Mouse (Mus musculus) brain, adult 2 months (tissue): Measurements from ENCODE around the gene Soga3.

Source experiments
- DNase-seq: peaks from one replicate; pipeline ENCODE4 v3.0.0; 2011; ENCODE audit warnings: low read depth, low spot score

The Soga3 gene

DNA sequence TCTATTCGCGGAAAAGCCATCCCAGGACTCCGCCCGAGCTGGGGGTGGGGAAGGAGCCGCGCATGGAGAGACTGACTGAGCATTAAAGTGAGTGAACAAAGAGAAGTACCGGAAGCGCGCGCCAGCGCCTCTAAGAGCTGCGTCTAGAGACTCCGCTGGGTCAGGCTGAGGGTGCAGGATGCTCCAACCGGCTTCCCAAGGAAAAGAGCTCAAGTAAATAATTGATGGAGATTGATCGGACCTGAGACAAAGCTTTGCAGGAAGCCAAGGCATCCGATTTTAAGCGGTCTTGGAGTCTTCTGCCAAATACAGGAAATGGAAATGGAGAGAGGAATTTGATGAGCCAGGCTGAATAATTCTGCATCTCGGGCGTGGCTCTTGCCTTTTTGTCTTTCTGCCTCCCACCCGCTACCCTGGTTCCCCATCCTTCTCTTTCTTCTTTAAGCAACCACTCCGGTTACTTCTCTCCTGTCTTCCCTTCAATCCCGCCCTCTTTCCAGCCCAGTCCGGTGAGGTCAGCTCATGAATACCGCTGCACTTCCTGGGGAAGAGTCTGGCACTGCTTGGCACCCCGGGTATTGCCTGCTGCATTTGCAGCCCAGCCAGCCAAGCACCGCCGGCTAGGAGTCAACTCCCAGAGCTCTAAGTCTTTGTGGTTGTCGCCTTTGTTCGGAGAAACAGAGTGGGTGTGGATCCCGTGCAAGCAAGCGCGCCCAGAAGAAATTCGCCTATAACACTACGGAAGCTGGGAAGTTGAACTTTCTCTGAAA is at the start of gene Soga3:
Gene Soga3, plus strand, starts transcription at position 274 of the 770 bp plus-strand sequence.
- peak; percentile 89 for DNase-seq

DNA sequence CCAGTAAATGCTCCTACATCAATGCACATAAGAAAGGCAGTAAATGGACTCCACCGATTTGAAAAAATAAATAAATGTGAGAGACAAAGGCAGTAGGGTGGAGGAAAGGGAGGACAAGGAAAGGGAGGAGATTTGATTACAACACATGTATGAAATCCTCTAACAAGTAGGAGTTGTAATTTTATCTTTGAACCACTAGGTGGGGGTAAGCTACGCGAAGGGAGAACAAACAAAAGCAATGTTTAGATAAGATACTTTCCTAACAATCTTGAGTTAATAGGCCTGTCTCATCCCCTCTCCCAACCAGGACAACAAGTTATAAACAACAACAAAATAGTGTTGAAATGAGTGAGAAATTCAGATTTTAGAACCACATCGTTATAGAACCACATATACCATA is 36.7 kb upstream of the Soga3 start:
- DNase-seq = peak; percentile 76

DNA sequence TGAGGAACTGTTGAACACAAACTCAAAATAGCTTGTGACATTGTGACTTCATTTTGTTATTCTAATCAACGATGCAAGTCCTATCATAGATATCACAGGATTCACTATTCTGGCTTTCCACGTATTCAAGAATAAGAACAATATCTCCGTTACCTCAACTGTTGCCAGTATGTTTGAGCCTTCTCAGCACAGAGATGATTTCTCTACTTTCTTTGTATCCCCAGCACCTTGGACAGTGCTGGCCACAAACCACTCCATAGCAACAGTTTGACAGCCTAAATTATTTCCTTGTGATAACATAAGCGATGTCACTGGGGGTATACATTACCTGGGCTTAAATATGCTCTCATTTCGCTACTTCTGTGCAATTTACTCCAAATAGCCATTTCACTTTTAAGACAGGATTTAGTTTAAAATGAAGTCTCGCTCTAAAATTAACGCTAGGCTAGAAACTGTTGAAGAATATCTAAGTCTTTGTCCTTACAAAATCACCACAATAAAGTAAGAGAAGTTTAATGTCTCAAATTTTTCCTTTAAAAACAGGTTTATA is 1.0 kb upstream of the Soga3 start:
- DNase-seq = no peak

DNA sequence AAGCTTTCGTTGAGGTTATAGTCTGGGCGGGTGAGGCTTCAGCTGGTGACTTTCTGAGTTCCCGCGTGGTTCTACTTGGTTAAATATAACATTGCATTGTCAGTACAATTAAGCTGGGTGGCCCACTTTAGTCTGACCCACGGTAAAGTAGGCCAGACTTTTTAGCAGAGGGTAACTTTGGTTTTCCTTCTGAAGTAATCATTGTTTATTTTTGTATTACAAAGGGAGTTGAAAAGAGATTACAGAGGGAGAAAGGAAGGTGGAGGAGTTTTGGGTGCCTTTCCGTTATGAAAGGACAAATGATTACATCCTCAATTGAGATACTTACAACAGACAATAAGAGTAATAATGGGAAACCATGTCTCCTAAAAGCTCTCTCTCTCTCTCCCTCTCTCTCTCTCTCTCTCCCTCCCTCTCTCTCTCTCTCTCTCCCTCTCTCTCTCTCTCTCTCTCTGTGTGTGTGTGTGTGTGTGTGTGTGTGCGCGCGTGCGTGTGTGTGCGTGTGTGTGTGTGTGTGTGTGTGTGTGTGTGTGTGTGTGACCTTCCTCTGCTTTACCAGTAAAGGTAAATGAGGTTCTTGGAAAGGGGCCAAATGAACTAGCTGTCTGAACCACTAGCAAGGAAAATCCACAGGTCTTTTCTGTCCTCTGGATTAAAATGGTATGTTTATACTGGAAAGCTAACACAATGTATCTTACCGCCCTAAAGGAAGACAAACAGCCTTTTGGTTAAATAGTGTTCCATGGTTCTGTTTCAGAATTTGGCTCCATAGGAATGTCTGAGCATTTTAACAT is 1.2 kb downstream of the Soga3 start:
- DNase-seq = no peak

DNA sequence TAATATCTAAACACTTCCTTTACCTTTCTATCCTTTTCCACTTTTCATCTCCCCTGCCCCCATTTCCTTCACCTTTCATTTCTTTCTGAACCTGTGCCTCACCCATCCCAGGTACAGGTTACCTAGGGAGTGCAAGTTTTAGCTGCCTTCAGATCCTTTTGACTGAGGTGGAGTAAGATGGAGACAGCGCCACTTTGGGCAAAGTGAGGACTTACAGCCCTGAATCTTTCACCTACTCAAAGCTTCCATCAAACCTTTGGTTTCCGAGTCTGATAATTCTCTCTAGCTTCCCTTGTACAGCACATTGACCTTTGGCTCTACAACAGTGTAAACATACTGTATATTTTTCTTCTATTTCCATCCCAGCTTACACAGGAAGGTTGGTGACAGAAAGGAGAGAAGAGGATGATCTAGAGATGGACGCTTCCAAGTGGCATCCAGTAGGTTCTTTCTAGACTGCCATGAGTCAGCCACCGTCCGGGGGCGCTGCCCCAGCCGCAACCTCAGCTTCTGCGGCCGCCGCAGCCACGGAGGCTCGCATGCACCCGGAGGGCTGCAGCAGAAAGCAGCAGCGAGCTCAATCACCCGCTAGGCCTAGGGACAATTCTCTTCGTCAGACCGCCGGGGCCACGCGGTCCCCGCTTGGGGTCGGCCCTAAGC is 2.7 kb downstream of the Soga3 start:
- peak; percentile 88 for DNase-seq

DNA sequence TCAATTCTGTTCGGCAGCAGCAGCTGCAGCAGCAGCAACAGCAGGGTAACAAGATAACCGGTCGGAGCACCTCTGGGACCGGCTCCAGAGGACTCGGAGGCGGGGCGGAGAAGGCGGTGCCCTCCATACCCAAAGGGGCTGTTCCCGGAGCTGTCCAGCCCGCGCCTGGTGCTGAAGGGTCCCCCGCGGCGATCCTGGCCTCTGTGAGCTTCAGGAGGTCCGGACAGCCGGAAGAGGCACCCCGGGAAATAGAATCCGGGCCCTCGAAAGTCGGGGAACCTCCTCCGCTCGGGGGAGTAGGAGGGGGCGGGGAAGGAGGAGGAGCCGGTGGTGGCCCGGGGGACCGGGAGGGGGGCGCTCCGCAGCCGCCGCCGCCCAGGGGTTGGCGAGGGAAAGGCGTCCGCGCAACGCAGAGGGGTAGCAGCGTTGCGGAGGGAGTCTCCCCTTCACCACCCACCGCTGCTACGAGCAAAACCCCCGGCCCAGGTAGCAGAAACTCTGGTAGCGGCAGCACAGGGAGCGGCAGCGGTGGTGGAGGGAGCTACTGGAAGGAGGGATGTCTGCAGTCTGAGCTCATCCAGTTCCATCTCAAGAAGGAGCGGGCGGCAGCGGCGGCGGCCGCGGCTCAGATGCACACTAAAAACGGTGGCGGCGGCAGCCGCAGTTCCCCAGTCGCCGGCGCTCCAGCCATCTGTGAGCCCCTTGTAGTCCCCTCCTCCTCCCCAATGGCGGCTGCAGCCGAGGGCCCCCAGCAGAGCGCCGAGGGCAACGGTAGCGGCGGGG is 3.4 kb downstream of the Soga3 start:
- DNase-seq = peak; percentile 89

DNA sequence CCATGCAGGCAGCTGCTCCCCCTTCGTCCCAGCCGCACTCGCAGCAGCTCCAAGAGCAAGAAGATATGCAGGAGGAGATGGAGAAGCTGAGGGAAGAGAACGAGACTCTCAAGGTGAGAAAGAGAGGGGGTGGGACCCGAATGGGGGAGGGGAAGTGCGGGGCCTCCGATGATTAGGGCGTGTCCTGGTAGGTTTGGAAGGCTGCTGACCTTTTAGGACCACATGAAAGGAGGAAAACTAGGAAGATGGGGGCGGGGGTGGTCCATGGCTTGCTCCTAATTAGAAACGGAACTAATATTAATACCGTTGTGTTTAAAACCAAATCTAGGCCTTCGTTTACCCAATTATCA is 4.0 kb downstream of the Soga3 start:
- DNase-seq = peak; percentile 64

DNA sequence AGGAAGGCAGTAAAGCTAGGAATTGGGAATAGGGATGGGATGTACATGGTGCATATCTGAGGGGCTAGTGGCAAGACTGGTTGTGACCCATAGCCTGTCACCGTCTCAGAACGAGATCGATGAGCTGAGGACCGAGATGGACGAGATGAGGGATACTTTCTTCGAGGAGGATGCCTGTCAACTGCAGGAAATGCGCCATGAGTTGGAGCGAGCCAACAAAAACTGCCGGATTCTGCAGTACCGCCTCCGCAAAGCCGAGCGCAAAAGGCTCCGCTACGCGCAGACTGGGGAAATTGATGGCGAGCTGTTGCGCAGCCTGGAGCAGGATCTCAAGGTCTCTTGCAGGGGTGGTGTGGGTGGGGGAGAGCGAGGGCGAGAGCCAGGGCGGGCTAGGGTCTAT is 4.4 kb downstream of the Soga3 start:
- DNase-seq = peak; percentile 93

DNA sequence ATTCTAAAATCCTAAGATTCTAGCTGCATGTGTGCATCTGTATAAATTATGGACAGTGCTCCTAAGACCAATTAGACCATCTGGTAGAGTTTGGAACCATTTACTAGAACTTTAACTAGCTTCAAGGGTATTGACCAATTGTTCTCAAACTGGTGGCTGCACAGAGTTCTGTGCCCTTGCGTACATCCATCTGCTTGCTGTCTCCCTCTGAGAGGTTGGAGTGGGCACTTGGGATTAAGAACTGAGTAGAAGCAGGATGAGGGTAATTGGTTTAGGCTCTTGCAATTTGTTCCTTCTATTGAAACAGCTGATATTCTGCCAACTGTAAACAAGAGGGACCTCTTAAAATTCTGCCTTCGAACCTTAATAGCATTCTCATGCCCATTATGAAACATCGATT is 11.7 kb downstream of the Soga3 start:
- no peak for DNase-seq

DNA sequence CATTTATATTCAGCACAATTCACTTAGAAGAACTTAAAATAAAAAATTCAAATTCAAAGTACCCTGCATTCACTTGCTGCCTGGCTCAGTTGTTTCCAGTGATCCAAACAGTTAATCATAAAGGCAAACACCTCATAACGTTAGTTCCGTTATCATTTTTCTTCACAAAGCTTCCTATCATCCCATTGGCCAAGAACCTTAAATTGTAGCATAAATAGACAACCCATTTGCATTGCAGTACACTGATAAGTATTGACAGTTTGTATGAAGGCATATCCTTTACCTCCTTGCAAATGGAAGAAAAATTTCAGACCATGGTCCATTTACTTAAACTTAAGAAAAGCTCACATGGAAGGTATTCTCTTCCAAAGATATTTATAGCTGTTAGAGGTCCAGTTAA is 18.0 kb downstream of the Soga3 start:
- no peak for DNase-seq

DNA sequence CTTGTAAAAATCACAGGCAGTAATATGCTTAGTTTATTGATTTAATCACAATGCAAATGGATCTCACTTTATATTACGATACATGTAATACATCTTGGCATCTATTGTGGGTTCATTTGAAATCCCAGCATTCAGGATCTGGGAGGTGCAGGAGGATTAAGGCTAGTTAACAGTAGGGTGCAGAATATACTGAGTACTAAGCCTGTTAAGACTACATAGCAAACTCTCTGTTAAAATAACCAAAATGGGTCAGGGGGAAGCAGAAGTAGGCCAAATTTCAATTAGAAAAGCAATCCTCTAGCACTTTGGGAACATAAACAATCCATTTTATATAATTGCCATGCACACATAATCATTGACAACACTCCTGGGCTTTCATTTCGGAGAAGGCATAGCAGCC is 30.1 kb downstream of the Soga3 start:
- no peak for DNase-seq

DNA sequence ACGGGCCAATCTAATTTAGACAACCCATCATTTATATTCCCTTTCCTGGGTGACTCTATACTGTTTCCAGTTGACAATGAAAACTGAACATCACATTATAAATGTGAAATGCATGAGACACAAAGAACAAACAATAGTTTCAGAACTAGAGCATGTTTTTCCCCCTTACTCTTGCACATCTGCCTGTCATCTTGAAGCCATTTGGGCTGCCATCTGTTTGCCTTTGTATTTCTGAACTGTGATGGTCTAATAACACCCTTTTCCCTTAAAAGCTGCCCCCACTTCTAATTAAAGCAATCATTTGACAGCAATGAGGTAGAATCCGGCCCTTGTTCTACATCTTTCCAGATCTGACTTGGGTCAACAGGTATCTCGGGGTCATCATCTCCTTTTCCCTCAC is 32.0 kb downstream of the Soga3 start:
- no peak for DNase-seq

DNA sequence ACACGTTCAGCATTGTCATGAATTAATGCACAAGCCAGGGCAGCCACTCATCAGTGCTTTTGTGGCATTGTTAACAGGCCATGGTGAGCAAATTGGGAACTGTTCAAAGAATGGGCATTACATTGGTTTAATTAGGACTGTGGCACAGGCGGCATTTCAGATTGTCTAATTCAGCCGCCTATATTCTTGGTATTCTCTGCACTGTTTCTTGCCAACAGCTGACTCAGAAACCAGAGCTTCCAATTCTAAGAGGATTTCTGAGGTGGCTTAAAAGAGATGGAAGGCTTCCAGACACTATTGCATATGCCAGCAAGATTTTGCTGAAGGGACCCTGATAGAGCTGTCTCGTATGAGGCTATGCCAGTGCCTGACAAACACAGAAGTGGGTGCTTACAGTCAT is 33.2 kb downstream of the Soga3 start:
- DNase-seq = peak; percentile 83

DNA sequence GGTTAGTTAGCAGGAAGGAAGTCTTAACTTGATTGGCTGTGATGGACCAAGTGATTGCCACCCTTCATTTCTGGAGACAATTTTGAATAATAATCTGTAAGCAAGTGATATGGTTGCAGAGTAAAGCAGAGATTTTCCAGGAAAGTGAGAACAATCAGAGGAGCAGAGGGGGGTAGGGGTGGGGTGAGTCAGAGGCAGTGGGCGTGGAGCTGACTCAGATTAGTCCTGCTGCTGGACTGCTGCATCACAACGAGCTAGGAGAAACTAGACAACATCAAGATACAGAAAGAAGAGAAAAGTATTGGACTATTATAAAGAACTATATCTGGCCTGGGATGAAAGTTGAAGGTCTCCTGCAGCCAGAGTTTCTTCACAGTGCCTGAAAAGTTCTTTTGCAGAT is 34.4 kb downstream of the Soga3 start:
- DNase-seq = peak; percentile 89

DNA sequence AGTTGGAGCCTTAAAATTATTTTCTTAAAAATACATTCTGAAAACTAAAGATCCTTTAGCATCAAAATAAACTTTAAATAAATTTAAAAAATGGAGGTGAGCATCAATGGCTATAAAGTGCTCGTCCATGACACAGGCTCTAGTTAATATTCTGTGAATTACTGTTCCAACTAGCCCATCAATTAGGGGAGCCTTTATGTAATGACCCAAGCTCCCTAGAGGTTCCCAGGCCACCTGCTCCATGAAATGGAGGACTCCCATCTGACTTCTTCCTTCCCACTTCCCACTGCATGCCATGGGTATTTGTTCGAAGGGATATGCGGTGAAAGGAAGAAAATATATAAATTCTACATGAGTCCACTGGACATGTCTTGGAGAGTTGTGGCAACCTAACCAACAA is 36.6 kb downstream of the Soga3 start:
- no peak for DNase-seq

DNA sequence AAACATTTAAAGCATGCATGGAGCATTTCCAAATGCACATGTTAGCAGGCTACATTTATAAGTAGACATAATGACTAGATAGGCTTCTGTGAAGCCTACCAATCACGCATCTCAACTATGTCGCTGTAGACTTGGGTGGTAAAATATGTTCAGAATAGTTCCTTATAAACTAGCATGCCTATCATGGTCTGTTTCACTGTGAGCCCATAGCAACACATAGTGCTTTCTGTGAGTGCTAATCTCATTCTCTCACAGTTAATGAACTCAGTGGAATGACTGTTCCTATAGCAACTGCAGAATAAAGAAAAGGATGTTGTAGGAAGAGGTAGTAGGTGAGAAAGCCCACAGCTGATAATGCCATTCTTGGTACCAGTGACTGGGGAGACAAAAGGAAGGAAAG is 37.4 kb downstream of the Soga3 start:
- peak; percentile 52 for DNase-seq

DNA sequence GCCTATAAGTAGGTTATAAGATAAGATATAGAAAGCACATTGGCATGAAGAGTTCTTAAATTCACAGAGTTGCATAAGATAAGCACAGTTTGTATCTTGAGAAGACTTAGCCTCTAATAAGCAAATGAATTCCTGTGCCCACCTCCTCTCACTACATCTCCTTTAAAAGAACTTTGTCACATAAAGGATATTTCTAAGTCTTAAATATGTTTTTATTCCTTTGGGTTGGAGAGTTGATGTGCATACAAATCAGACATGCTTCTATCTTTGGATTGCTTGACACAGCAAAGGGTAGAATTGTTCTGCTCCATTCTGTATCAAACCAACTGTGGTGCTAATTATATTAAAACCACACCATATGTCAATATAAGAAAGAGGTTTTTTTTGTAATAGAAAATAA is 50.1 kb downstream of the Soga3 start:
- DNase-seq = peak; percentile 44

DNA sequence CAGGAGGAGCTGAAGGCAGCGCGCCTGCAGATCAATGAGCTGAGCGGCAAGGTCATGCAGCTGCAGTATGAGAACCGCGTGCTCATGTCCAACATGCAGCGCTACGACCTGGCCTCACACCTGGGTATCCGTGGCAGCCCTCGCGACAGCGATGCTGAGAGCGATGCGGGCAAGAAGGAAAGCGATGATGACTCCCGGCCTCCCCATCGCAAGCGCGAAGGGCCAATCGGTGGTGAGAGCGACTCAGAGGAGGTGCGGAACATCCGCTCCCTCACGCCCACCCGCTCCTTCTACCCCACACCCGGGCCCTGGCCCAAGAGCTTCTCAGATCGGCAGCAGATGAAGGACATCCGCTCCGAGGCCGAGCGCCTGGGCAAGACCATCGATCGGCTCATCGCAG is 53.2 kb downstream of the Soga3 start:
- no peak for DNase-seq

DNA sequence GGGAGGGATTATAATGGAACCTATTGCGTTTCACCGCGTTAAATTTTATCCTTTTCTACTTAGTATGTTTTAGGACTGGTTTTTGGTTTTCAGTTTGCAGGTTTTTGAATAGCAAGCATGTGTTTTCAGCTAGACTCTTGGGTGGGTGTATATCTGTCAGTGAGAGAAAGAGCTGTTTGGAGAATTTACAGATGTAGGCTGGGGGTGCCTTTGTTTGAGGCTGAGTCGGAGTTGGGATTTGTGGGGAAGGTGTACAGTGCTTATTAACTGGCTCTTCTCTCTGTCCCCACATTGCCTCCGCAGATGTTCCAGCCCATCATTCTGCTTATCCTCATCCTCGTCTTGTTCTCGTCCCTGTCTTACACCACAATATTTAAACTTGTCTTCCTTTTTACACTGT is 55.0 kb downstream of the Soga3 start, which contains the start of gene Gm49353:
Gene Gm49353, plus strand, starts transcription at position 313 of the 400 bp plus-strand sequence.
- peak; percentile 74 for DNase-seq

DNA sequence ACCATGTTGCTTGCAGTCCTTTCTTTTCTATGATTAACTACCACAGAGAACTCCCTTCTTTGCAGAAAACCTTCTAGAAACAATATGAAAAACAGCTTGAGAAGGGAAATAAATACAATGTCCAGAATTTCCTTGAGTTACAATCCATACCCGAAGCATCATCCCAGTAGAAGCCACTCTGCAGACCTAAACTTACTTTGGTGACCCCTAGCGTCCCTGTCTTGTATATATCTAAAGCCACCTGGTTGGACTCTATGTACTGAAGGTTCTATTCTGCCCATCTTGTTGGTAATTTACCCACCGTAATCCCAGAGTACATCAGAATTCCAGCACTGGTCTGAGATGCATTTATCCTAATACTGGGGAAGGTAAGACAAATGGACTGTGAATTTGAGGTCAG is 56.2 kb downstream of the Soga3 start:
- DNase-seq = no peak

DNA sequence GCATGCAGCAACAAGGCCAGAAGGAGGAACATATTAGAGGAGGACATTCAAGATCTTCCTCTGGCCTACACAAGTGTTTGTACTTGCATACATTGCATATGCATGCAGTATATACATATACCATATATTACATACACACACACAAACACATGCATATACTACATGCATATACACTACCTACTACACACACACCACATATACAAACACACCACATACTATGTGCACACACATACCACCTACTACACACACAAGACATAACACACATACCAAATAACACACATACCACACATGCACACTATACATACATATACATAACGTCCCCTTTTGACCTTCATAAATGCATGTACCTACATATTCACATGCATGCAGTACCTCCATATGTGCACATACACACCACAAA is 57.0 kb downstream of the Soga3 start:
- DNase-seq = no peak

DNA sequence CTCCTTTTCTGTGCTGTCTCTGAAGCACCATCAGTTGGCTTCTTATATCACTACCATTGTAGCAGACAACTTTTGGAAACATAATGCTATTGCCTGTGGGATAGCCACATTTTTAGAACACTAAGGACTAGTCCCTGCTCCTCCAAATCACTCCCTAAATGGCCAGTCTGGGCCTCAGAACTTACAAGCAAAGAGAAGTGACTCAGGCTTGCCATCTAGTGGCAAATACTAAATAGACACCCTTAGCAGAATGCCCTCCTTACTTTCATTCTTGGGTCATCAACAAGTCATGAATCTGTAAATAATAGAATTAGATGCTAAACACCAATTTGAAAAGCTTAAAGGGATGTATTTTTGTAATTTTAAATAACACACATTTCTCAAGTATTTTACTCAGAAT is 63.1 kb downstream of the Soga3 start:
- DNase-seq = peak; percentile 88
